Mouse (Mus musculus): ENCODE results near the gene Rasd1. TPM values are rescaled to one million over a fixed set of nuclear protein-coding genes. Genes with fewer than 3 reads are reported as not detected.
A peak's percentile ranks its signal among the peaks of the same experiment; 100 is the strongest.

Gene Rasd1
- polyA plus RNA-seq, 1 experiment from 2014 or later = 2.0 TPM

GRCm38 (mm10) chr11:59971691-59972090, 6.9 kb upstream of the Rasd1 start:
- H3K27me3 ChIP-seq (ENCODE audit: poor library complexity, severe bottlenecking) = no peaks in the 10 kb centered on the region; the same call in 1 of the 2 replicates
- no peaks in the 10 kb centered on the region for H3K9me3 ChIP-seq
- H3K4me1 ChIP-seq = peaks cover 43% of the 10 kb centered on the region
- H3K4me3 ChIP-seq = no peak overlapping the region
- DNase-seq (ENCODE audit: extremely low spot score, low spot score) = no peak
- H3K36me3 ChIP-seq (replicated peaks) = no peaks in the 10 kb centered on the region
- WGBS = 59% methylated on average over 2 of the region's 2 CpGs
- no peak overlapping the region for H3K27ac ChIP-seq

GRCm38 (mm10) chr11:59970780-59971179, 6.0 kb upstream of the Rasd1 start:
- Histone ChIP-seq H3K4me1 (peaks cover 49% of the 10 kb centered on the region), H3K36me3 (replicated peaks) (no peaks in the 10 kb centered on the region), H3K4me3 (no peak overlapping the region), H3K27ac (peak overlapping the region; percentile 54; the same call in 1 of the 2 replicates), H3K27me3 (ENCODE audit: poor library complexity, severe bottlenecking) (peaks cover 8% of the 10 kb centered on the region), H3K9me3 (no peaks in the 10 kb centered on the region)
- no peak for DNase-seq (ENCODE audit: extremely low spot score, low spot score)
- 84% methylated on average over 5 of the region's 5 CpGs for WGBS

GRCm38 (mm10) chr11:59967765-59968164, 3.0 kb upstream of the Rasd1 start:
- DNase-seq (ENCODE audit: extremely low spot score, low spot score) = no peak
- Histone ChIP-seq H3K36me3 (replicated peaks) (peaks cover 2% of the 10 kb centered on the region), H3K9me3 (no peaks in the 10 kb centered on the region), H3K27me3 (ENCODE audit: poor library complexity, severe bottlenecking) (peaks cover 30% of the 10 kb centered on the region), H3K4me3 (no peak overlapping the region), H3K4me1 (peaks cover 54% of the 10 kb centered on the region), H3K27ac (no peak overlapping the region)
- 94% methylated on average over 1 of the region's 1 CpGs for WGBS

- Histone ChIP-seq H3K36me3 (replicated peaks) (peaks cover 18% of the 10 kb centered on the region), H3K4me1 (peaks cover 61% of the 10 kb centered on the region), H3K9me3 (no peaks in the 10 kb centered on the region), H3K27ac (no peak overlapping the region), H3K27me3 (ENCODE audit: poor library complexity, severe bottlenecking) (peaks cover 38% of the 10 kb centered on the region), H3K4me3 (no peak overlapping the region)
- 83% methylated on average over 4 of the region's 4 CpGs for WGBS
- DNase-seq (ENCODE audit: extremely low spot score, low spot score) = no peak
These were observed 1.3 kb upstream of the Rasd1 start for GRCm38 (mm10) chr11:59966102-59966483.

GRCm38 (mm10) chr11:59965227-59966101, 720 bp upstream of the Rasd1 start:
- Histone ChIP-seq H3K4me1 (peaks cover 61% of the 10 kb centered on the region), H3K27ac (peak overlapping the region; percentile 76), H3K27me3 (ENCODE audit: poor library complexity, severe bottlenecking) (peaks cover 38% of the 10 kb centered on the region), H3K9me3 (no peaks in the 10 kb centered on the region), H3K4me3 (peak overlapping the region; percentile 60), H3K36me3 (replicated peaks) (peaks cover 25% of the 10 kb centered on the region)
- DNase-seq (ENCODE audit: extremely low spot score, low spot score) = peak; percentile 83
- WGBS = 35% methylated on average over 25 of the region's 25 CpGs

GRCm38 (mm10) chr11:59964163-59964758, 483 bp downstream of the Rasd1 start:
- Histone ChIP-seq H3K4me3 (peak overlapping the region; percentile 60), H3K27ac (peak overlapping the region; percentile 76), H3K4me1 (peaks cover 69% of the 10 kb centered on the region)

GRCm38 (mm10) chr11:59963364-59964162, 1.2 kb downstream of the Rasd1 start:
- WGBS = 6% methylated on average over 34 of the region's 34 CpGs
- DNase-seq (ENCODE audit: extremely low spot score, low spot score) = peak; percentile 35
- peak overlapping the region; percentile 76; the same call in 1 of the 2 replicates for H3K27ac ChIP-seq
- H3K27me3 ChIP-seq (ENCODE audit: poor library complexity, severe bottlenecking) = peaks cover 38% of the 10 kb centered on the region
- H3K4me3 ChIP-seq = peak overlapping the region; percentile 60
- H3K36me3 ChIP-seq (replicated peaks) = peaks cover 28% of the 10 kb centered on the region
- no peaks in the 10 kb centered on the region for H3K9me3 ChIP-seq
- H3K4me1 ChIP-seq = peaks cover 69% of the 10 kb centered on the region

More at GRCm38 (mm10) chr11:59964163-59964758, 483 bp downstream of the Rasd1 start:
- WGBS = 4% methylated on average over 33 of the region's 33 CpGs
- Histone ChIP-seq H3K9me3 (no peaks in the 10 kb centered on the region), H3K27me3 (ENCODE audit: poor library complexity, severe bottlenecking) (peaks cover 38% of the 10 kb centered on the region), H3K36me3 (replicated peaks) (peaks cover 28% of the 10 kb centered on the region)
- DNase-seq (ENCODE audit: extremely low spot score, low spot score) = peak; percentile 54

GRCm38 (mm10) chr11:59962590-59962989, 2.2 kb downstream of the Rasd1 start:
- peaks cover 28% of the 10 kb centered on the region for H3K36me3 ChIP-seq (replicated peaks)
- H3K27me3 ChIP-seq (ENCODE audit: poor library complexity, severe bottlenecking) = peaks cover 38% of the 10 kb centered on the region
- no peak for DNase-seq (ENCODE audit: extremely low spot score, low spot score)
- H3K9me3 ChIP-seq = no peaks in the 10 kb centered on the region
- WGBS = 71% methylated on average over 3 of the region's 3 CpGs
- peaks cover 69% of the 10 kb centered on the region for H3K4me1 ChIP-seq
- no peak overlapping the region for H3K27ac ChIP-seq
- H3K4me3 ChIP-seq = no peak overlapping the region

GRCm38 (mm10) chr11:59961338-59961875, 3.3 kb downstream of the Rasd1 start:
- peaks cover 76% of the 10 kb centered on the region for H3K4me1 ChIP-seq
- H3K27me3 ChIP-seq (ENCODE audit: poor library complexity, severe bottlenecking) = peaks cover 37% of the 10 kb centered on the region
- H3K27ac ChIP-seq = no peak overlapping the region
- H3K9me3 ChIP-seq = no peaks in the 10 kb centered on the region
- H3K4me3 ChIP-seq = no peak overlapping the region
- no peak for DNase-seq (ENCODE audit: extremely low spot score, low spot score)
- H3K36me3 ChIP-seq (replicated peaks) = peaks cover 37% of the 10 kb centered on the region
- 84% methylated on average over 9 of the region's 9 CpGs for WGBS

GRCm38 (mm10) chr11:59960476-59961337, 4.0 kb downstream of the Rasd1 start:
- Histone ChIP-seq H3K4me3 (no peak overlapping the region), H3K4me1 (peaks cover 70% of the 10 kb centered on the region), H3K27me3 (ENCODE audit: poor library complexity, severe bottlenecking) (peaks cover 30% of the 10 kb centered on the region), H3K27ac (peak overlapping the region; percentile 68; the same call in 1 of the 2 replicates), H3K9me3 (no peaks in the 10 kb centered on the region), H3K36me3 (replicated peaks) (peaks cover 41% of the 10 kb centered on the region)
- DNase-seq (ENCODE audit: extremely low spot score, low spot score) = no peak
- 79% methylated on average over 20 of the region's 20 CpGs for WGBS

- Histone ChIP-seq H3K27me3 (ENCODE audit: poor library complexity, severe bottlenecking) (peaks cover 25% of the 10 kb centered on the region), H3K4me3 (no peak overlapping the region), H3K27ac (no peak overlapping the region), H3K36me3 (replicated peaks) (peaks cover 48% of the 10 kb centered on the region), H3K4me1 (peaks cover 57% of the 10 kb centered on the region), H3K9me3 (no peaks in the 10 kb centered on the region)
- no peak for DNase-seq (ENCODE audit: extremely low spot score, low spot score)
- 85% methylated on average over 4 of the region's 4 CpGs for WGBS
These were observed 5.3 kb downstream of the Rasd1 start for GRCm38 (mm10) chr11:59959453-59959852.

All from forebrain, embryonic 10.5 days (tissue).